In genomic region chr7:114710419-114710818, GRCm38 (mm10) we compare ENCODE assay signal across 19 mouse cellular contexts. TPM values are rescaled to one million over a fixed set of nuclear protein-coding genes. Genes with fewer than 3 reads are reported as not detected.
"Had no signal": no experiment of that assay in that cellular context is flagged by ENCODE, and none has a peak within 500 bp of the region (broad histone marks: within the 10 kb centered on the region; RNA-seq: fewer than 3 reads in every experiment).

No protein-coding gene starts in this region.

- H3K4me1 ChIP-seq: kidney, embryonic 15.5 days; limb, embryonic 10.5 days; liver, embryonic 15.5 days; midbrain, embryonic 10.5 days; neural tube, embryonic 12.5 days; stomach, embryonic 15.5 days had no signal

- H3K4me3 ChIP-seq: kidney, embryonic 15.5 days; left cerebral cortex, adult 2 months; limb, embryonic 10.5 days; liver, embryonic 15.5 days; midbrain, embryonic 10.5 days; neural tube, embryonic 12.5 days; stomach, embryonic 15.5 days had no signal

- H3K9me3 ChIP-seq: kidney, embryonic 15.5 days; limb, embryonic 10.5 days; liver, embryonic 15.5 days; midbrain, embryonic 10.5 days; neural tube, embryonic 12.5 days; stomach, embryonic 15.5 days had no signal

- H3K27me3 ChIP-seq: liver, embryonic 15.5 days; neural tube, embryonic 12.5 days; stomach, embryonic 15.5 days had no signal

- DNase-seq: kidney, postnatal 14 days; lung, adult 2 months; lung, postnatal 36 days; midbrain, embryonic 14.5 days; retina, postnatal 1 day; right cerebral cortex, postnatal 4 days; thymus, postnatal 14 days had no signal

- H3K4me2 ChIP-seq: kidney, embryonic 15.5 days; liver, embryonic 11.5 days; liver, embryonic 15.5 days; neural tube, embryonic 12.5 days; stomach, embryonic 15.5 days had no signal

- H3K27ac ChIP-seq: kidney, embryonic 15.5 days; left cerebral cortex, adult 2 months; limb, embryonic 10.5 days; liver, embryonic 15.5 days; midbrain, embryonic 10.5 days; neural tube, embryonic 12.5 days; stomach, embryonic 15.5 days had no signal

- H3K9ac ChIP-seq: kidney, embryonic 15.5 days; liver, embryonic 15.5 days; neural tube, embryonic 12.5 days; stomach, embryonic 15.5 days had no signal

- H3K36me3 ChIP-seq: kidney, embryonic 15.5 days; limb, embryonic 10.5 days; liver, embryonic 15.5 days; midbrain, embryonic 10.5 days; neural tube, embryonic 12.5 days; stomach, embryonic 15.5 days had no signal

- ATAC-seq: lung, postnatal 0 days had no signal

RNA-seq across cellular contexts. Expression of gene Calcb, which starts 8.0 kb away (rescaled TPM):
- total RNA-seq: left cerebral cortex, adult 2 months; megakaryocyte, adult 5-6 weeks; monocyte, adult 5-6 weeks had no signal
- polyA plus RNA-seq: limb, embryonic 10.5 days; liver, embryonic 11.5 days; liver, embryonic 15.5 days; midbrain, embryonic 10.5 days; midbrain, embryonic 14.5 days; spleen, adult 2 months had no signal

RNA-seq across cellular contexts. Expression of gene Insc, which starts 33.1 kb away (rescaled TPM):
- total RNA-seq: megakaryocyte, adult 5-6 weeks; monocyte, adult 5-6 weeks had no signal
